Mouse (Mus musculus) intestine, postnatal 0 days (tissue): ENCODE results near the gene Gm21958. TPM values are rescaled to one million over a fixed set of nuclear protein-coding genes. Genes with fewer than 3 reads are reported as not detected.
"Not testable (repeated sequence)": the region's sequence is repeated elsewhere in the genome, so short reads cannot be mapped to it uniquely, and the experiment has no call there.

Experiments
- ATAC-seq: fragments of 200-750 bp; cut with Nextera tagmentation; 2 replicates; pipeline ENCODE4 v1.8.0; 2017; ENCODE audit warnings: mild to moderate bottlenecking, moderate TSS enrichment, moderate library complexity
- H3K27ac ChIP-seq: fragments of 300-500 bp; sonication (generic); 2 replicates; pipeline ENCODE4 v1.5.1; 2014; ENCODE audit warnings: mild to moderate bottlenecking, low read depth, low read length, moderate library complexity
- H3K27me3 ChIP-seq: fragments of 300-500 bp; sonication (generic); replicated peaks from 2 replicates; pipeline ENCODE4 v1.6.1; 2014; ENCODE audit warnings: low read length, mixed read lengths; ENCODE audit not compliant: control insufficient read depth, insufficient read depth
- H3K36me3 ChIP-seq: fragments of 300-500 bp; sonication (generic); 2 replicates; pipeline ENCODE4 v1.6.1; 2014; ENCODE audit warnings: mild to moderate bottlenecking, moderate library complexity; ENCODE audit not compliant: control insufficient read depth, insufficient read depth
- H3K4me1 ChIP-seq: fragments of 300-500 bp; sonication (generic); replicated peaks from 2 replicates; pipeline ENCODE4 v1.6.1; 2014; ENCODE audit warnings: antibody characterized with exemption, low read length, mixed read lengths; ENCODE audit not compliant: control insufficient read depth, insufficient read depth
- H3K4me2 ChIP-seq: fragments of 300-500 bp; sonication (generic); replicated peaks from 2 replicates; pipeline ENCODE4 v1.6.1; 2014; ENCODE audit warnings: low read depth, mild to moderate bottlenecking, moderate library complexity
- H3K4me3 ChIP-seq: fragments of 300-500 bp; sonication (generic); 2 replicates; pipeline ENCODE4 v1.5.1; 2014; ENCODE audit warnings: low read depth, low read length
- H3K9ac ChIP-seq: fragments of 300-500 bp; sonication (generic); 2 replicates; pipeline ENCODE4 v1.6.1; 2014; ENCODE audit warnings: mild to moderate bottlenecking, low read depth, low read length
- H3K9me3 ChIP-seq: fragments of 300-500 bp; sonication (generic); 2 replicates; pipeline ENCODE4 v1.6.1; 2016; ENCODE audit warnings: mixed run types; ENCODE audit not compliant: control insufficient read depth
- CTCF ChIP-seq: sonication (generic); IDR thresholded peaks from 2 replicates; pipeline ENCODE4 v1.5.1; 2016; ENCODE audit warnings: low read depth, mild to moderate bottlenecking, control low read depth, antibody characterized with exemption, moderate library complexity
- WGBS: fragments of 180-500 bp; shearing (Covaris S2); extraction: QIAGEN DNeasy Blood & Tissue Kit; methylation state at CpG from one replicate; pipeline ENCODE4 v1.1.7; 2014; 5-methylcytosine and 5-hydroxymethylcytosine counted together
- polyA plus RNA-seq: library from polyadenylated mRNA; unstranded; fragments of >200 nt; fragmentation: Nextera tagmentation; extraction: Ambion mirVana; gene quantifications from 2 replicates; pipeline ENCODE4 v1.2.1, GENCODE M21; 2015

Gm21958 gene
- polyA plus RNA-seq, 1 experiment from 2014 or later, result not detected

GRCm38 (mm10) chr3:54725344-54725743 is 11.2 kb upstream of the Gm21958 start:
- no peak overlapping the region for H3K4me3 ChIP-seq
- H3K9ac ChIP-seq, result no peak overlapping the region
- TF ChIP-seq CTCF, result no peak
- H3K27ac ChIP-seq, result no peak overlapping the region
- no peaks in the 10 kb centered on the region for H3K4me1 ChIP-seq
- no peaks in the 10 kb centered on the region for H3K9me3 ChIP-seq
- no peaks in the 10 kb centered on the region for H3K27me3 ChIP-seq
- H3K36me3 ChIP-seq, result peaks cover 73% of the 10 kb centered on the region
- no peak for ATAC-seq
- H3K4me2 ChIP-seq, result no peak overlapping the region
- WGBS, result 64% methylated on average over 2 of the region's 2 CpGs

- no peak overlapping the region for H3K4me3 ChIP-seq
- WGBS, result 80% methylated on average over 10 of the region's 10 CpGs
- ATAC-seq, result no peak
- H3K4me1 ChIP-seq, result no peaks in the 10 kb centered on the region
- no peak overlapping the region for H3K27ac ChIP-seq
- H3K4me2 ChIP-seq, result no peak overlapping the region
- peaks cover 63% of the 10 kb centered on the region for H3K36me3 ChIP-seq
- H3K27me3 ChIP-seq, result no peaks in the 10 kb centered on the region
- H3K9me3 ChIP-seq, result no peaks in the 10 kb centered on the region
- H3K9ac ChIP-seq, result no peak overlapping the region
- TF ChIP-seq CTCF, result no peak
Observed at GRCm38 (mm10) chr3:54723741-54724500, 9.8 kb upstream of the Gm21958 start.

DNA sequence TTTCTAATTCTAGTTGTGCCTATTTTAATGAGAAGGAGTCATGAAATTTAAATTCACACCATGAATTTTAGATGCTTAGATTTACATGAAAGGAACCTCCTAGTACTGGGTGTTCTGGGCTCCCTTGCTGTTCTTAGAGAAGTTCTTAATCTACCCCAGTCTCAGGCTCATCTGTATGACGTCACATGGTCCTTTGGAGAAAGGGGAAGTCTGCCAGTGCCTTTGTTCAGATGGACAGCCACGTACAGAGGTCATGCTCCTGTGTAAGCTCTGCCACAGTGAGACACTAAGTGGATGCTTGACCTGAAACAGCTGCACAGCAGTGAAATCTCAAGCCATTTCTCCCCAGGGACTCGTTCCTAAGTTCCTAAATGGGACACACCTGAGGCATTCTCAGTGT is 4.8 kb upstream of the Gm21958 start:
- Histone ChIP-seq H3K27ac (no peak overlapping the region), H3K9me3 (no peaks in the 10 kb centered on the region), H3K36me3 (peaks cover 75% of the 10 kb centered on the region), H3K4me2 (no peak overlapping the region), H3K9ac (no peak overlapping the region), H3K27me3 (no peaks in the 10 kb centered on the region), H3K4me3 (no peak overlapping the region), H3K4me1 (no peaks in the 10 kb centered on the region)
- 67% methylated on average over 3 of the region's 3 CpGs for WGBS
- TF ChIP-seq CTCF, result no peak
- no peak for ATAC-seq

DNA sequence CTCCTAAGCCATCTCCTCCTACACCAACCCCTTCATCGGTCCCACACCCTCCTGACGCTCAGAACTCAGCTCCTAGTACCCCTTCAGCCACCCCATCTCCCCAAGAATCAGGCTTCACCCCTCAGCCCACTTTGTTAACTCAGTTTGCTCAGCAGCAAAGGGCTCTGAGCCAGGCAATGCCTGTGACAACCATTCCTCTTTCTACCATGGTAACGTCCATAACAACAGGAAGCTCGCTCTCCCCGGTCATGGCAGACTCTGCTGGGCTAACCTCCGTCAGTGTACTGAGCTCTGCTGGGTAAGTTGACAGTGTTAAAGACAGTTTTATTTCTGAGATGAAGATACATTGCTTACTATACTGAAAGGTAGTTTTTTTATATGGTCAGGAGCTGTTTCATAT is 3.2 kb upstream of the Gm21958 start:
- Histone ChIP-seq H3K27me3 (no peaks in the 10 kb centered on the region), H3K9me3 (no peaks in the 10 kb centered on the region), H3K9ac (no peak overlapping the region), H3K4me3 (no peak overlapping the region), H3K4me2 (no peak overlapping the region), H3K27ac (no peak overlapping the region), H3K36me3 (peaks cover 68% of the 10 kb centered on the region), H3K4me1 (no peaks in the 10 kb centered on the region)
- TF ChIP-seq CTCF, result no peak
- 81% methylated on average over 6 of the region's 6 CpGs for WGBS
- no peak for ATAC-seq

DNA sequence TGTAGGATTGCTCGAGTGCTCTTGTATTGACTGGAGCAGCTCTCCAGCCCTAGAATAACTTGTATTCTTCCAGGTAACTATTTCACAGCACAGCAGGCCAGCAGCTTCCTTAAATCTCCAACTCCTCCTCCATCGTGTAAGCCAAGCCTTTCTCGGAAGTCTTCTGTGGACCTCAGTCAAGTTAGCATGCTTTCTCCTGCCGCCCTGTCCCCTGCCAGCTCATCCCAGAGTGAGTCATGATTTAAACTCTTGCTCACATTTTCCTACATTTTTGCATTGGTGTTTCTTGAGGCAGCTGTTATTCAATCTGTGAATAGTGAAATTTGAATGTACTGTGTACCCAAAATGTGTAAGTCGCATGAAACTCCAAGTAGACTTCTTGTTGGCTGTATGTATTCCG is 1.3 kb upstream of the Gm21958 start:
- TF ChIP-seq CTCF, result no peak
- H3K36me3 ChIP-seq, result peaks cover 68% of the 10 kb centered on the region
- H3K4me2 ChIP-seq, result no peak overlapping the region
- no peak for ATAC-seq
- no peak overlapping the region for H3K27ac ChIP-seq
- no peaks in the 10 kb centered on the region for H3K4me1 ChIP-seq
- H3K9me3 ChIP-seq, result no peaks in the 10 kb centered on the region
- 89% methylated on average over 6 of the region's 6 CpGs for WGBS
- H3K9ac ChIP-seq, result no peak overlapping the region
- H3K4me3 ChIP-seq, result no peak overlapping the region
- H3K27me3 ChIP-seq, result no peaks in the 10 kb centered on the region

DNA sequence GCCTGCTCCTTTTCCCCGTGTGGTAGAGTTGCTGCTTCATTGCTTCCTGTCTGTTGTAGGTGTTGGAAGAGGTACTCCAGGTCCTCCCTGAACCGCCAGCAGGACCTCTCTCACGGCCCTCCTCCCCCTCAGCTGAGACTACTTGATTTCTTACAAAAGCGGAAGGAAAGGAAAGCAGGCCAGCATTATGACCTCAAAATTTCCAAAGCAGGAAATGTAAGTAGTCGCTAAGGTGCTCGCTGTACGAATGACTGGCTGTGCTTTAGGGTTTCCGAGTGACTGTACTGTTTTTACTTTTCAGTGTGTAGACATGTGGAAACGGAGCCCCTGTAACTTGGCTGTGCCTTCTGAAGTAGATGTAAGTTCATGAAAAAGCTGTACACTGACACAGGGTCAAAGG is 5.2 kb downstream of the Gm21958 start:
- no peaks in the 10 kb centered on the region for H3K9me3 ChIP-seq
- H3K4me1 ChIP-seq, result no peaks in the 10 kb centered on the region
- H3K36me3 ChIP-seq, result peaks cover 80% of the 10 kb centered on the region
- no peak overlapping the region for H3K27ac ChIP-seq
- no peak overlapping the region for H3K4me3 ChIP-seq
- no peak for ATAC-seq
- 82% methylated on average over 9 of the region's 9 CpGs for WGBS
- H3K4me2 ChIP-seq, result no peak overlapping the region
- no peaks in the 10 kb centered on the region for H3K27me3 ChIP-seq
- TF ChIP-seq CTCF, result no peak
- no peak overlapping the region for H3K9ac ChIP-seq

DNA sequence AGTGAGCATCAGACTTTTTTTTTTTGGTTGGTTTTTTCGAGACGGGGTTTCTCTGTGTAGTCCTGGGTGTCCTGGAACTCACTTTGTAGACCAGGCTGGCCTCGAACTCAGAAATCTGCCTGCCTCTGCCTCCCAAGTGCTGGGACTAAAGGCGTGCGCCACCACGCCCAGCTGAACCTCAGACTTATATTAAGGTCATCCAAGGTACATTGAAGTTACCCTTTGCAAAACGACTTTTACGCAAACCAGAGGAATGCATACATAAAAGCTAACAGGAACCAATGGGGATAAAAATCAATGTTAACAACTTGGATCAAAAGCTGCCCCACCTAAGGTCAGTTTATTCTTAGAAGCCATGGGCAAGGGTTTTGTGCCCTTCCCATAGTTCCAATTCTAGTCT is 10.0 kb downstream of the Gm21958 start:
- H3K4me2 ChIP-seq, result not testable (repeated sequence)

More for the DNA sequence above, 10.0 kb downstream of the Gm21958 start:
- H3K27ac ChIP-seq, H3K4me1 ChIP-seq, H3K9me3 ChIP-seq, ATAC-seq, H3K4me3 ChIP-seq, H3K27me3 ChIP-seq, H3K9ac ChIP-seq: not testable (repeated sequence)
- peaks cover 82% of the 10 kb centered on the region for H3K36me3 ChIP-seq
- 97% methylated on average over 8 of the region's 8 CpGs for WGBS
